Mouse (Mus musculus): ENCODE data around the gene A030003K21Rik. TPM values are rescaled to one million over a fixed set of nuclear protein-coding genes. Genes with fewer than 3 reads are reported as not detected.

Gene A030003K21Rik
- not detected for polyA plus RNA-seq (2017; shearing (Covaris generic))

GRCm38 (mm10) chr1:82943295-82943694, at the start of gene A030003K21Rik:
Gene A030003K21Rik, minus strand, starts transcription at chr1:82943388.

GRCm38 (mm10) chr1:82959870-82960385, 16.7 kb upstream of the A030003K21Rik start, which contains the start of gene Gm47955:
Gene Gm47955, plus strand, starts transcription at chr1:82960286.

GRCm38 (mm10) chr1:82955913-82956312, 12.7 kb upstream of the A030003K21Rik start, which contains the start of gene Gm7544:
Gene Gm7544, minus strand, starts transcription at chr1:82956013.

GRCm38 (mm10) chr1:82931326-82931725, 11.9 kb downstream of the A030003K21Rik start, which contains the start of gene Gm6217:
Gene Gm6217, minus strand, starts transcription at chr1:82931399.

GRCm38 (mm10) chr1:82924650-82925049, 18.5 kb downstream of the A030003K21Rik start, which contains the start of gene A030014E15Rik:
Gene A030014E15Rik, plus strand, starts transcription at chr1:82924917.

GRCm38 (mm10) chr1:82913025-82913424, 30.2 kb downstream of the A030003K21Rik start, which contains the start of gene A030005L19Rik:
Gene A030005L19Rik, plus strand, starts transcription at chr1:82913325.

Other genes with a start within 250 kb of the A030003K21Rik start
- 59.6 TPM for gene Mff, start 218.5 kb downstream of the A030003K21Rik start, polyA plus RNA-seq (2017; shearing (Covaris generic))
- gene Tm4sf20, start 174.9 kb downstream of the A030003K21Rik start, polyA plus RNA-seq (2017; shearing (Covaris generic)): 0.61 TPM
- not detected for gene Gm47791, start 172.1 kb downstream of the A030003K21Rik start, polyA plus RNA-seq (2017; shearing (Covaris generic))
- 17.9 TPM for gene Agfg1, start 103.9 kb downstream of the A030003K21Rik start, polyA plus RNA-seq (2017; shearing (Covaris generic))
- 0.58 TPM for gene A030005L19Rik, start 30.1 kb downstream of the A030003K21Rik start, polyA plus RNA-seq (2017; shearing (Covaris generic))
- gene A030014E15Rik, start 18.5 kb downstream of the A030003K21Rik start, polyA plus RNA-seq (2017; shearing (Covaris generic)): not detected
- gene Gm6217, start 12.0 kb downstream of the A030003K21Rik start, polyA plus RNA-seq (2017; shearing (Covaris generic)): not detected
- not detected for gene Gm7544, start 12.6 kb upstream of the A030003K21Rik start, polyA plus RNA-seq (2017; shearing (Covaris generic))
- not detected for gene Gm47955, start 16.9 kb upstream of the A030003K21Rik start, polyA plus RNA-seq (2017; shearing (Covaris generic))
- gene Gm47959, start 57.2 kb upstream of the A030003K21Rik start, polyA plus RNA-seq (2017; shearing (Covaris generic)): not detected
- gene Slc19a3, start 95.1 kb upstream of the A030003K21Rik start, polyA plus RNA-seq (2017; shearing (Covaris generic)): not detected
- gene Krtap28-10, start 99.1 kb upstream of the A030003K21Rik start, polyA plus RNA-seq (2017; shearing (Covaris generic)): not detected
- gene Gm47969, start 101.5 kb upstream of the A030003K21Rik start, polyA plus RNA-seq (2017; shearing (Covaris generic)): not detected
- gene A030005K14Rik, start 116.0 kb upstream of the A030003K21Rik start, polyA plus RNA-seq (2017; shearing (Covaris generic)): not detected
- gene Krtap28-13, start 117.5 kb upstream of the A030003K21Rik start, polyA plus RNA-seq (2017; shearing (Covaris generic)): not detected
- 1.8 TPM for gene Ccl20, start 173.4 kb upstream of the A030003K21Rik start, polyA plus RNA-seq (2017; shearing (Covaris generic))
- 0.33 TPM for gene Daw1, start 216.4 kb upstream of the A030003K21Rik start, polyA plus RNA-seq (2017; shearing (Covaris generic))

All from CD4-positive, CD25-positive, alpha-beta regulatory T cell, adult 9 weeks (primary cell).